Mouse (Mus musculus) liver, embryonic 13.5 days (tissue): Measurements from ENCODE around the gene 4930558K02Rik. TPM values are rescaled to one million over a fixed set of nuclear protein-coding genes. Genes with fewer than 3 reads are reported as not detected.
A peak's percentile ranks its signal among the peaks of the same experiment; 100 is the strongest.

ENCODE experiments used
- ATAC-seq: fragments of 200-750 bp; cut with Nextera tagmentation; 2 replicates; pipeline ENCODE4 v1.8.0; 2017; ENCODE audit warnings: low read depth, mild to moderate bottlenecking, moderate number of reproducible peaks, moderate library complexity
- DNase-seq: peaks from one replicate; pipeline ENCODE4 v3.0.0; 2022
- H3K27ac ChIP-seq: fragments of 300-500 bp; sonication (generic); 2 replicates; pipeline ENCODE4 v1.5.1; 2015; ENCODE audit warnings: moderate library complexity, mild to moderate bottlenecking, inconsistent platforms
- H3K27me3 ChIP-seq: fragments of 300-500 bp; sonication (generic); 2 replicates; pipeline ENCODE4 v1.6.1; 2015; ENCODE audit warnings: mild to moderate bottlenecking, inconsistent platforms
- H3K36me3 ChIP-seq: fragments of 300-500 bp; sonication (generic); 2 replicates; pipeline ENCODE4 v1.6.1; 2015; ENCODE audit warnings: mild to moderate bottlenecking, inconsistent platforms
- H3K4me1 ChIP-seq: fragments of 300-500 bp; sonication (generic); replicated peaks from 2 replicates; pipeline ENCODE4 v1.6.1; 2015; ENCODE audit warnings: inconsistent platforms
- H3K4me2 ChIP-seq: fragments of 300-500 bp; sonication (generic); 2 replicates; pipeline ENCODE4 v1.6.1; 2015; ENCODE audit warnings: inconsistent platforms, mild to moderate bottlenecking, moderate library complexity
- H3K4me3 ChIP-seq: fragments of 300-500 bp; sonication (generic); replicated peaks from 2 replicates; pipeline ENCODE4 v1.5.1; 2015; ENCODE audit warnings: mild to moderate bottlenecking, inconsistent platforms
- H3K9ac ChIP-seq: fragments of 300-500 bp; sonication (generic); 2 replicates; pipeline ENCODE4 v1.6.1; 2015; ENCODE audit warnings: mild to moderate bottlenecking, inconsistent platforms
- H3K9me3 ChIP-seq: fragments of 300-500 bp; sonication (generic); replicated peaks from 2 replicates; pipeline ENCODE4 v1.6.1; 2016; ENCODE audit warnings: inconsistent platforms
- WGBS: fragments of 180-500 bp; shearing (Covaris S2); methylation state at CpG from one replicate; pipeline ENCODE4 v1.1.7; 2015; ENCODE audit not compliant: insufficient replicate concordance; 5-methylcytosine and 5-hydroxymethylcytosine counted together
- polyA plus RNA-seq: library from polyadenylated mRNA; unstranded; fragments of >200 nt; fragmentation: Nextera tagmentation; extraction: Ambion mirVana; gene quantifications from 2 replicates; pipeline ENCODE4 v1.2.1, GENCODE M21; 2015

4930558K02Rik gene
- polyA plus RNA-seq, 1 experiment from 2014 or later, result not detected

GRCm38 (mm10) chr1:161931817-161932216 lies 47.6 kb downstream of the 4930558K02Rik start:
- DNase-seq, result no peak

GRCm38 (mm10) chr1:161931313-161931712 lies 48.1 kb downstream of the 4930558K02Rik start:
- no peak overlapping the region for H3K4me2 ChIP-seq
- WGBS, result 62% methylated on average over 4 of the region's 4 CpGs
- DNase-seq, result no peak
- H3K27me3 ChIP-seq, result no peaks in the 10 kb centered on the region
- no peaks in the 10 kb centered on the region for H3K9me3 ChIP-seq
- no peak for ATAC-seq
- H3K4me3 ChIP-seq, result no peak overlapping the region
- no peaks in the 10 kb centered on the region for H3K4me1 ChIP-seq
- no peak overlapping the region for H3K27ac ChIP-seq
- H3K9ac ChIP-seq, result no peak overlapping the region
- no peaks in the 10 kb centered on the region for H3K36me3 ChIP-seq

More at GRCm38 (mm10) chr1:161931817-161932216, 47.6 kb downstream of the 4930558K02Rik start:
- Histone ChIP-seq H3K27ac (no peak overlapping the region), H3K4me1 (no peaks in the 10 kb centered on the region), H3K27me3 (no peaks in the 10 kb centered on the region), H3K4me3 (no peak overlapping the region), H3K4me2 (no peak overlapping the region), H3K9ac (no peak overlapping the region), H3K36me3 (no peaks in the 10 kb centered on the region), H3K9me3 (no peaks in the 10 kb centered on the region)
- ATAC-seq, result no peak
- WGBS, result 82% methylated on average over 10 of the region's 10 CpGs

GRCm38 (mm10) chr1:161927976-161928375 lies 51.5 kb downstream of the 4930558K02Rik start:
- H3K9ac ChIP-seq, result no peak overlapping the region
- H3K4me2 ChIP-seq, result no peak overlapping the region
- WGBS, result 83% methylated on average over 2 of the region's 2 CpGs
- H3K36me3 ChIP-seq, result no peaks in the 10 kb centered on the region
- no peaks in the 10 kb centered on the region for H3K27me3 ChIP-seq
- no peak for DNase-seq
- H3K27ac ChIP-seq, result no peak overlapping the region
- no peaks in the 10 kb centered on the region for H3K4me1 ChIP-seq
- H3K9me3 ChIP-seq, result no peaks in the 10 kb centered on the region
- ATAC-seq, result no peak
- H3K4me3 ChIP-seq, result no peak overlapping the region

- no peak for DNase-seq
- H3K4me3 ChIP-seq, result no peak overlapping the region
- 75% methylated on average over 13 of the region's 13 CpGs for WGBS
- ATAC-seq, result no peak
- no peak overlapping the region for H3K9ac ChIP-seq
- no peak overlapping the region for H3K4me2 ChIP-seq
- H3K27ac ChIP-seq, result no peak overlapping the region
- H3K4me1 ChIP-seq, result no peaks in the 10 kb centered on the region
- H3K36me3 ChIP-seq, result no peaks in the 10 kb centered on the region
- no peaks in the 10 kb centered on the region for H3K27me3 ChIP-seq
- H3K9me3 ChIP-seq, result no peaks in the 10 kb centered on the region
These were observed 54.1 kb downstream of the 4930558K02Rik start for GRCm38 (mm10) chr1:161925281-161925805.

DNA sequence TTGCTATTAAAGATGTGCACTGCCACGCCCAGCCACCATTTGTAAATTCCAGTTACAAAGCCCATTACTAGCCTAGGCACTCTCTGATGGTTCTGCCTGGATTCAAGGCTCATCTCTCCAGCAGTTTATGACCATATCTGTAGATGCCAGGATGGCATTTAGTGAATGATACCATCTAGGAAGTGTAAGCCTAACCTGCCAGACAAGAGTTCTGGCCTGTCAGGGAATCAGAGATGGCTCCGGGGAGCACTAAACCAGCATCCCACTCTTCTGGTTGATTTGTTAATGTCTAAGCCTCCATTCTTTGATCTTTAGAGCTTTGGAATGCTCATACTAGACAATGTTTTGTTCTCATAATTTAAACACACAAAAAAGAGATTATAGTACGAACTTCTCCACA lies 55.1 kb downstream of the 4930558K02Rik start:
- Histone ChIP-seq H3K36me3 (no peaks in the 10 kb centered on the region), H3K4me2 (no peak overlapping the region), H3K9me3 (no peaks in the 10 kb centered on the region), H3K9ac (no peak overlapping the region), H3K4me3 (no peak overlapping the region), H3K27me3 (no peaks in the 10 kb centered on the region), H3K4me1 (0 out of 2 replicates have a peak, but pooled peaks cover 2% of the 10 kb centered on the region), H3K27ac (no peak overlapping the region)
- ATAC-seq (no peak), DNase-seq (no peak)
- WGBS, result 72% methylated on average over 3 of the region's 3 CpGs

- Histone ChIP-seq H3K4me2 (no peak overlapping the region), H3K9me3 (no peaks in the 10 kb centered on the region), H3K36me3 (no peaks in the 10 kb centered on the region), H3K27ac (no peak overlapping the region), H3K9ac (no peak overlapping the region), H3K4me1 (peaks cover 7% of the 10 kb centered on the region; the same call in 1 of the 2 replicates), H3K4me3 (no peak overlapping the region), H3K27me3 (no peaks in the 10 kb centered on the region)
- DNase-seq, result no peak
- no peak for ATAC-seq
- WGBS, result 76% methylated on average over 6 of the region's 6 CpGs
These were observed 57.5 kb downstream of the 4930558K02Rik start for GRCm38 (mm10) chr1:161921928-161922327.

GRCm38 (mm10) chr1:161920475-161921454 lies 58.7 kb downstream of the 4930558K02Rik start:
- 83% methylated on average over 9 of the region's 9 CpGs for WGBS
- no peak overlapping the region for H3K4me2 ChIP-seq
- H3K27ac ChIP-seq, result no peak overlapping the region
- peaks cover 7% of the 10 kb centered on the region; the same call in 1 of the 2 replicates for H3K4me1 ChIP-seq
- H3K36me3 ChIP-seq, result no peaks in the 10 kb centered on the region
- no peak for ATAC-seq
- H3K9ac ChIP-seq, result no peak overlapping the region
- no peaks in the 10 kb centered on the region for H3K9me3 ChIP-seq
- no peaks in the 10 kb centered on the region for H3K27me3 ChIP-seq
- no peak overlapping the region for H3K4me3 ChIP-seq
- DNase-seq, result no peak

GRCm38 (mm10) chr1:161919594-161919993 lies 59.8 kb downstream of the 4930558K02Rik start:
- no peaks in the 10 kb centered on the region for H3K36me3 ChIP-seq
- H3K27me3 ChIP-seq, result no peaks in the 10 kb centered on the region
- no peak overlapping the region for H3K27ac ChIP-seq
- ATAC-seq, result peak; percentile 67; the same call in 1 of the 2 replicates
- H3K9ac ChIP-seq, result no peak overlapping the region
- 81% methylated on average over 2 of the region's 2 CpGs for WGBS
- no peaks in the 10 kb centered on the region for H3K9me3 ChIP-seq
- H3K4me3 ChIP-seq, result no peak overlapping the region
- H3K4me2 ChIP-seq, result no peak overlapping the region
- DNase-seq, result no peak
- H3K4me1 ChIP-seq, result peaks cover 7% of the 10 kb centered on the region; the same call in 1 of the 2 replicates

DNA sequence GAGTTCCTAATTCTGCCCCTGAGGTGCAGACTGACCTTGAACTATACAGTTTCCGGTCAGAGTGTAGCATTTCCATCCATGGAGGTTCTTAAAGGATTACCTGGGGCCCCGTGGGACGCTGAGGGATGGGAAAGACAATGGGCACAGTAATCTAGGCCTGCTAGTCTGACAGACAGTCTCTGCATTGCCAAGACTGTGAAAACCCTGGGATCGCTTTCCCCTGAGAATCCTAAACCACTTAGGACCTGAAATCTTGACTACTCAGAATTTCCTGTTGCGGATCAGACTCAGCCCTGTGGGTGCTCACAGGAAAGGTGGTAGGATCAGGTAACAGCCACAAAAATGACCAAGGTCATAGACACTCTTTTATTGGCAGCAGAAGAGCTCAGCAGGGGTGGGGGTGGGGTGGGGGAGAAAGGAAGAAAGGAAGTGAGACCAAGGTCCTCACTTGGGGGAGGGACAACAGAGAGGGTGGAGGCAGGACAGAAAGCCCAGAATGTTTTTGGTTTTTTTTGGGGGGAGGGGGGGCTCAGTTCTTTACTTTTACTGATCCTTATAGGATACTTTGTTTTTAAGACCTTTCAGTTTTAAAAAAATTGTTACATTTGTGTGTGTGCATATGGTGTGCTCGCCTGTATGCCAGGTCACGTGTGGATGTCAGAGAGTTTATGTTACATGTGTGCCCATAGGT lies 60.6 kb downstream of the 4930558K02Rik start:
- Histone ChIP-seq H3K27me3 (no peaks in the 10 kb centered on the region), H3K4me1 (peaks cover 7% of the 10 kb centered on the region; the same call in 1 of the 2 replicates), H3K27ac (no peak overlapping the region), H3K4me2 (no peak overlapping the region), H3K9me3 (no peaks in the 10 kb centered on the region), H3K9ac (no peak overlapping the region), H3K36me3 (no peaks in the 10 kb centered on the region), H3K4me3 (no peak overlapping the region)
- ATAC-seq, result no peak
- DNase-seq, result no peak
- WGBS, result 40% methylated on average over 7 of the region's 7 CpGs

DNA sequence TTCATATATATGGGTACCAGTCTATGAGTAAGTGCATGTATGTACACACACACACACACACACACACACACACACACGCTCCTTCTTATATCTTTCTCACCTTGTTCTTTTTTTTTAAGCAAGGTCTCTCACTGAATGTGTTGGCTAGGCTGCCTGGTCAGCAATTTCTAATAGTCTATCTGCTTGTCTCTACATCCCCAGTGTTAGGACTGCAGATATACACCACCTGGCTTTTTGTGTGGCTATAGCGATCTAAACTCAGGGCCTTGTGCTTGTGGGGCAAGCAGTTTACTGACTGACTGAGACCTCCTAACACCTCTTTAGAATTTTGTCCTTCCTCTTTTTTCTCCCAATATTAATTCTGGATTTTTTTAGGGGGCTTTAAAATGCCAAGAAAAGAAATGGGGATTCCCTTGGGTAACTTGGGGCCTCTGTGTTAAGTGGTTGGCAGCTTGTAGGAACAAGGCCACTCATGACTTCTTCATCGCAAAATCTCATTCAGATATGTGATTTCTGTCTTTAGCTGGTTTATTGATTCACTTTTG lies 61.4 kb downstream of the 4930558K02Rik start:
- no peak overlapping the region for H3K4me2 ChIP-seq
- H3K9ac ChIP-seq, result no peak overlapping the region
- DNase-seq (no peak), ATAC-seq (no peak)
- H3K9me3 ChIP-seq, result no peaks in the 10 kb centered on the region
- 74% methylated on average over 3 of the region's 3 CpGs for WGBS
- H3K27ac ChIP-seq, result no peak overlapping the region
- H3K4me3 ChIP-seq, result no peak overlapping the region
- no peaks in the 10 kb centered on the region for H3K36me3 ChIP-seq
- H3K27me3 ChIP-seq, result no peaks in the 10 kb centered on the region
- peaks cover 7% of the 10 kb centered on the region; the same call in 1 of the 2 replicates for H3K4me1 ChIP-seq

DNA sequence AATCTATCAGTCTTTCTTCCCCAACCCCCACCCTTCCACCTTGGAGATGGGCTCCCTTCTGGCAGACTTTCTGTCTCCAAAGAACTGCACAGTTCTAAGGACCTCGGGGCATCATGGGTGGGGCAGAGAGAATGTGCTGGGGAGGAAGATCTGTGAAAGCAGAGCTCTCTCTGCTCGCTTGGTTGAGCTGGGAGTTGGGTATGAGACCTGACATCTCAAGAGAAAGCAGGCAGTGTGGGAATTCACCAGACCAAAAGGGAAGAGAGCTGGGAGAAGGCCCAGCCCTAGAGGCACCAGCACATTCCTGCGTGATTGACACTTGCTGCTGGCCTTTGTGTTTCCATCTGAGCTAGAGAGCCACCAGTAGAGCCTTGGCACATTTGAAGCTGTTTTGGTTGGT lies 63.4 kb downstream of the 4930558K02Rik start:
- Histone ChIP-seq H3K4me1 (peaks cover 7% of the 10 kb centered on the region; the same call in 1 of the 2 replicates), H3K4me3 (no peak overlapping the region), H3K9me3 (no peaks in the 10 kb centered on the region), H3K36me3 (no peaks in the 10 kb centered on the region), H3K9ac (no peak overlapping the region), H3K27me3 (no peaks in the 10 kb centered on the region), H3K4me2 (no peak overlapping the region), H3K27ac (no peak overlapping the region)
- WGBS, result 58% methylated on average over 3 of the region's 3 CpGs
- ATAC-seq (no peak), DNase-seq (no peak)
